Mouse (Mus musculus): ENCODE results near the gene Bicra.

Gene Bicra
- long read RNA-seq, experiment 1, partial matches to known transcripts: 0 of 2 reads
- long read RNA-seq, experiment 1, other reads (novel, unspliced or antisense): 2 of 2 reads
- long read RNA-seq, experiment 2, partial matches to known transcripts: 0 of 5 reads
- long read RNA-seq, experiment 2, other reads (novel, unspliced or antisense): 5 of 5 reads

DNA sequence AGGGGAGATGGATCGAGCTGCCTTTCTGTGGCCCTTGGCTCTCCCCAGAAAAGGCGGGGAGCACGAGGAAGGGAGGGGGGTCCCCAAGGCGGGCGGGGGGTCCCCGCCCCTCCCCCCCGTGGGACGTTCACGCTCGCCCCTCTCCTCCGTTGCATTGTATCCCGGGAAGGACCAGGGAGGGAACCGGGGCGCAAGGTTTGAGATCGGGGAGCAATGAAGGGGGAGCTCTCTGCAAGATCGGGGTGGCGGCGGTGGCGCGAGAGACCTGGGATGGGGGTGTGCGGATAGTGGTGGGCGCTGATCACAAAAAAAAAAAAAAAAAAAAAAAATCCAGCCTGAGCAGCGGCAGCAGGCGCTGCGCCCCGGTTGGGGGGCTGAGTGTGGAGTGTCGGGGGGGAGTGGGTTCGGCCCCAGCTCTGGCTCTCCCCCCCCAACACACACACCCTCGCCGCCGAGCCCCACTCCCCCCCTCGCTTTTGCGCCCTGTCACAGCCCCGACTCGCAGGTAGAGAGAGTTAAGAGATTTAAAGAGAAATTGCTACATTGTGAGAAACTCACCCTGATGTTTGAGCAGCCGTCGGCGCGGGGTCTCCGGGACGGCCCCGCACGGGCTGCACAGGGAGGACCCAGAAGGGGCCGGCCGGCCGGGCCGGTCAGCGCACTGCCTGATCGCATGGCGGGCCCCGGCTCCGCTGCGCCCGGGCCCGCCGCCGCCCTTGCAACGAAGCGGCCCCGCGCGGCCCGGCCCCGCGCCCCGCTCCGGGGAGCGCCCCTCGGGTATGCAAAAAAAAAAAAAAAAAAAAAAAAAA, at the start of gene Bicra:
Bicra (minus strand) TSS at position 584 of the 809 bp plus-strand sequence.
- intact Hi-C loops (cut with DNase I): no loop called here

DNA sequence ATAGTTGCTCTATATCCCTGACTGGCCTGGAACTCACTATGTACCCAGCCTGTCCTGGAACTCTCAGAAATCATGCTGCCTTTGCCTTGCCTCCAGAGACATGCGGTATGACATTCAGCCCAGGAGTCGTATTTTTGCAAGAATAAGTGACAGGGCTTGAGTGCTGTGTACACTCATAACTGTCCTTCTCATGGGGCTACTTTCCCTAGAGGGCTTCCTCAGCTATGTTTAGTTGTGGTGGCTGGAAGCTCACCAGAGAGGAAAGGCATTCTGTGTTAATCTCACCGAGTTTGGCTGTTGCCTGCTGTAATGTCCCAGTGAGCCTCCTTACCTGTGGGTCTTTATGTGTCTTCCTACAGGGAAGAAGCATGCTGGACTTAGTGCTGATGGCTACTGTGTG, 46.9 kb upstream of the Bicra start:
- intact Hi-C loops (cut with DNase I): no loop called here

DNA sequence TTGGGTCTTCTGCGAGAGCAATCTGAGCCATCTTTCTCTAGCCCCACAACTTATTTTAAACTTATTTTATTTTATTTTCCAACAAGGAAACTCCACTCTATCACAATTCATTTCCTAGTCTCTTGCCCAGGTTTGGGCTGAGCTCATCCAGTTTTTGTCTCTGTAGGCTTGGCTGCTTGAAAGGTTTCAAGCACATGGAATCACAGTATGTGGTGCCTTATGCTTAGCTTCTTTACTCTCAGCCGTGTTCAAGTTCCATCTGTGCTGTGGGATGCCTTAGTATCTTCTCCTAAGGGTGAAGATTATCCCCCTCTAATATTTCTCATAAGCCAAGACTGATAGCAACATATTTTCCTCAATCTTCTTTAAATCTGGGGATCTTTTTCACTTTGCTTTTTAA, 39.9 kb upstream of the Bicra start:
- intact Hi-C loops (cut with DNase I): no loop called here

DNA sequence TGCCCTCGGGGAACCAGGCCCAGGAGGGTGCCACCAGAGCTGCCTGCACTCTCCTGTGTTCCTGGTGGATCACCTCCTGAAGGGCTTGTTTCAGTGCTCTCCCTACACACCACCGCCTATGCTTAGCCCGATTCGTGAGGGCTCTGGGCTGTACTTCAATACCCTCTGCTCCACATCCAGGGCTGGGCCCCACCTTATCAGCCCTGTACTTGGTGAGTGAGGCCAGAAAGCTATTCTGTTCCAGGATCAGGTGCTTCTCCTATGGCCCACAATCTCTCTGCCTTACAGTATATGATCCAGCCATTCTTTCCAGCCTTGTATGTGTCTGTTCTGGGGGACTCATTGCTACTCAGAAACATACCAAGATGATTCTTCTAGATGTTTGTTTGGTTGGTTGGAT, 35.6 kb upstream of the Bicra start:
- intact Hi-C loops (cut with DNase I): no loop called here

DNA sequence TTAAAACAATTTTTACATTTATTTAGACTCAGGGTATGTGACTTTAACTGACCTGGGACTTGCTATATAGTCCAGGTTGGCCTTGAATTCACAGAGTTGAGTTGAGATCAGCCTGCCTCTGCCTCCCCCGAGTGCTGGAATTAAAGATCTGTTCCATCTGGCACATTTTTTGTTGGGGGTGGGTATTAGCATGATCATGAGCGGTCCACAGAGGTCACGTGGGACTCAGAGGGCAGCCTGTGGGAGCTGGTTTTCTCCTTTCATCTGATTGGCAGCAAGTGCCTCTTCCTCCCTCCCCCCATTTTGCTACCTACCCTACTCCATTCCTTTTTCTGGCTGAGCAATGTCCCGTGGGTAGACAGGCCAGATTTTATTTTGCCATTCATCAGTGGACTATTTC, 32.9 kb upstream of the Bicra start:
- intact Hi-C loops (cut with DNase I): no loop called here

DNA sequence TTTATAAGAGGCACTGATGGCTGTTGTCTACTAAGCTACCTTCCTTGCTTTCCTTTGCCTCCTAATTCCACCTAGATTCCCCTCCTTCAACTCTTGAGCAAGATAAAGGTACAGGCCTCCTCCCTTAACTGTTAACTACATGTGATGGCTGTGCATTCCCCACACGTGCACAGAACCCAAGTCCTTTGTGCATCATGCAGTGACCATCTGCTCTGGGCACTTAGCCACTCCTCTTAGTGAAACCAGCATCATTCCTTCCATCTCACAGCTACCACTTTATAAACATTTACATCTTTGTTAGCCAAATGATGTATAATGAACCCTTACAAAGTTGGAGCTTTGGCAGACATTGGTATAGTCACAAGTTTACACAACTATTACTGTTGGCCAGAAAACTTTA, 32.2 kb upstream of the Bicra start:
- intact Hi-C loops (cut with DNase I): no loop called here

DNA sequence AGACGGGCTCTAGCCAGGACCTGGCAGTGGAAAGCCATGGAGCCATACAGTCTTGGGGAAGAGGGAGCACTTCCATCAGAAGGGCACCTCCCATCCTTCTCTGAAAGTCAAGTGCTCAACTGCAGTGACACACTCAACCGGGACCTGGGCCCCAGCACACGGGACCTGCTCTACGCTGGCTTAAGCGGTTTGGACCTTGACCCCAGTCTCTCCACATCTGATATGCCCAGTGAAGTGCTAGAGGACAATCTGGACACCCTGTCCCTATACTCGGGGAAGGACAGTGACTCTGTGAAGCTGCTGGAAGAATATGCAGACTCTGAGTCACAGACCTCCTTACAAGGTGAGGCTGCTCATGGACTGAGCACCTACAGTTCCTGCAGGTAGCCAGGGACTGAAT, 24.2 kb upstream of the Bicra start:
- intact Hi-C loops (cut with DNase I): no loop called here

DNA sequence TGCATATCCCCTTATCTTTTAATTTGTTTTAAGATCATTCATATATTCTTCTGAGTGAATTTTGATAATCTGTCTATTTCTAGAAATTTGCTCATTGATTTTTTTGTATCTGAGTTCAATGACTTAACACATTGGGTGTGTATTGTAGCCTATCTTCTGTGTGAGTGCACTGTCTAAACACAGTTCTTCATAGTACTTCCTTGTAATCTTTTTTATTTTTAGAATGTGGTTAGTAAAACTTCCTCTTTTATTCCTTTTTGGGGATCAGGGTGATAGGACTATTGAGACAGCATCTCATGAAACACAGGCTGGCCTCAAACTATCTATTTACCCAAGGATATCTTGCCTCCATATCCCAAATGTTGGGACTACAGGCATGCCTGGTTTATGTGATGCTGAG, 23.1 kb upstream of the Bicra start:
- intact Hi-C loops (cut with DNase I): no loop called here

DNA sequence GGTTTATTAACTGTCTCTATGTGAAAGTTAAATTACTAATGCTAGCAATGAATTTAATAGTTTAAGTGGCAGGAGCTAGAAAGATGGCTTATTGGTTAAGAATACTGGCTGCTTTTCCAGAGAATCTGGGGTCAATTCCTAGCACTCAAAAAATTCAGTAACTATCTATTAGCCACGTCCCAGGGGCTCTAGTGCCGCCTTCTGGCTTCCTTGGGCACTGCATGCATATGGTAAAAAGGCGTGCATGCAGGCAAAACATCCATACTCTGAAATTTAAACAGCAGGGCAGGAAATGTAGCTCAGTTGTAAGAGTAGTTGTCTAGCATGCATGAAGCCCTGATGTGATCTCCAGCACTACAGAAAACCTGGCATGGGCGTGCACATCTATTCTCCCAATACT, 15.8 kb upstream of the Bicra start:
- intact Hi-C loops (cut with DNase I): no loop called here

DNA sequence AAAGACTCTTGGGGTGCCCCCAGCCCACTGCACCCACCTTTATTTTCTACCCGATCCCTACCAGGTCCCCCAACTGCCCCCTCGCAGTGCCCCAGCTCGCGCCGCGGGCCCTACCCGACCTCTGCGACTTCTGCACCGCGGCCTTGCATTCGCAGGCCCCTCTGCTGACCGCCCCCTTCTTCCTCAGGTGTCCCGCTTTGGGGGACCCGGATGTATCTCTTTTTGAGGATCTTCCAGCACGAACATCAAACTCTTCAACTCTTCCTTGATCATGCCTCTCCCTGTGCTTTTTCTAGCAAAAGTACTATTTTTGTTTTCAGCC, 14.3 kb upstream of the Bicra start:
- intact Hi-C loops (cut with DNase I): no loop called here

DNA sequence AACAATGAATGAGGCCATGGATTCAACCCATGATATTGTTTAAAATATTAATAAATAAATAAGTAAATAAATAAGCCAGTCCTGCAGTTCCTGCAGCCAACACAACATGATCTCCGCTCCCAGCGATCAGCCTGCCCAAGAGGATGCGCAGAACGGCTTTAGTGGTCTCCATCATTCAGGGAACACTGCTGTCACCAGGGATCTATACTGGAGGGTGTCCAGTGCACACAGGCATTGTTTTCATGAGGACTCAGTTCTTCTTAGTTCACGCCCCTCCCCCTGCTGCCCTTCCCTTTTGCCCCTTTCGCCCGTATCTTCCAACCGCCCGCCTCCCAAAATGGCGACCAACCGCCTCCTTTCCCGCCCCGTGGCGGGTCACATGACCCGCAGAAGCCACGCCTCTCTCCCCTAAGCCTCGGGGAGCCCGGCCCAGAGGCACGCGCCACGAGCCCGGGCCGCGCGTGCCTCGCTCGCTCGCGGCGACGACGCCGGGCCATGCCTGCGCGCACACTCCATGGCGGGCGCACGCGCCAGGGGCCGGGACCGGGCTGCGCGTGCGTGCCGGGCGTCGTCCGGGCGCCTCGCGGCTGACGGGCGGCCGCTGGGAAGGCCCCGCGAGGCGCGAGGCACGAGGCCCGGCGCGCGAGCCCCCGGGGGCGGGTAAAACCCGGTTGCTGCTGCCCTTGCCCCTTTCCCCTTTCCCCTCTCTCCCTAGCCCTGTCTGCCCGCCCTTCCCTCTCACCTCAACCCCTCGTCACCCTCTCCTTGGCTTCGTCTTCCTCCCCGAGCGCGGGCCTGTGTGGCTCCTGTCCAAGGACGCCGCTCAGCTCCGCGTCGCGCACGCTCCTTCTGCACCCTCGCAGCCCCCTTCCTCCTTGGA, 13.7 kb upstream of the Bicra start, which contains the start of gene Zfp541:
Zfp541 (plus strand) TSS at position 596 of the 880 bp plus-strand sequence.
- intact Hi-C loops (cut with DNase I): no loop called here

DNA sequence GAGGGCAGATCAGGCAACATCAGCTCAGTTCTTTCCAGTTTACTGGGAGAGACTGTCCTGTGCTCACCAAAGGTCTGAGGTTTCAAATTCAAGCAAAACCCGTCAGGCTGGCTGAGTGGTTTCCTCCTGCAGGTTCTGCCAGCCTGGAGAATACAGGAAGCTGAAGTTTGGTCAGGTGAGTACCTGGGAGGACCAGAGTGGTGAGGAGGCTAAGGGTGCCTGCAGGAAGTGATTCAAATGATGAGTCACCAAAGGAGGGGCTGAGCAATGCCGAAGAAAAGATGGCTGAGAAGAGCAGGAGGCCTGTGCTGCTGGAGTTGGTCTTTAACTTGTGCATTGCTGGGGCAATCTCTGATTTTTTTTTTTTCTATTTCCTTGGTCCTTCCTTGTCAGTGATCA, 9.4 kb upstream of the Bicra start:
- intact Hi-C loops (cut with DNase I): loop anchor here (5.0 kb wide), 1 partner anchor 95 kb away; no protein-coding TSS in a partner anchor

DNA sequence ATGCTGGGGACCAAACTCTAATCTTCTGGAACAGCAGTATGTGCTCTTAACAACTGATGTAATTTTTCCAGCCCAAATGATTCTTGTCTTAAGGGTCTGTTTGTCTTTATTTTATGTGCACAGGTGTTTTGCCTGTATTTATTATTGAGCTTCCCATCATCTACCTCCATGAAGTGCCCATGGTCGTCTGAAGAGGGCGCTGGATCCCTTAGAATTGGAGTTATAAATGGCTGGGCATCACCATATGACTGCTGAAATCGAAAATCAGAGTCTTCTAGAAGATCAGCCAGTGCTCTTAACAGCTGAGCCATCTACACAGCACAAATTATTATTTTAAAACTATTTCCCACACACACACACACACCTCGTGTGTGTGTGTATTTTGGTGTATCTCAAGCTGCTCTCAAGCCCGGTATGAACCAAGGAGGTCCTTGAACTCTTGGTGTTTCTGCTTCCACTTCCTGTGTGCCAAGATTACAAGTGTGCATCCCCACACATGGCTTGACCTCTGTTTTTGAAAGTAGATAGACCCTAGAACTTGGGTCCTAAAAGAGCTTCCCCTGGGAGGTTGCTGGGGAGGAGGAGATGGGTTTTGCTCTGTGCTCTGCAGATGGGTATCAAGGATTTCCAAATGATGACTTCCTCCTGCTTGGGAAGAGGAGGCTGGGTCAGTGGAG, 8.9 kb upstream of the Bicra start:
- intact Hi-C loops (cut with DNase I): loop anchor here (5.0 kb wide), 1 partner anchor 96 kb away; no protein-coding TSS in a partner anchor

DNA sequence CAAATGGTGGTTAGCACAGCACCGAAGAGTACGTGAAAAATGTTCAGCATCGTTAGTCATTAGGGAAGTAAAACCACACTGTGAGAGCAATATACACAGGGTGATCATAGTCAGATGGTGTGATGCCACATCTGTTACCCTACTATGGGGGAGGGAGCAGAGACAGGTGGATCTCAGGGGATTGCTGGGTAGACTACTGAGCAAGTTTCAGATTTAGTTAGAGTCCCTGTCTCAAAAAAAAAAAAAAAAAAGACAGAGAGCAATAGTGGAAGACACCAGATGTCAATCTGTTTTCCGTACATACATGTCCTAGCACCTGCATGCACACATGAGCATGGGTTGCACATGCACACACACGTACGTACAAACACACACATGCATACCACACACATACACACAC, 7.9 kb upstream of the Bicra start:
- intact Hi-C loops (cut with DNase I): loop anchor here (5.0 kb wide), 1 partner anchor 97 kb away; no protein-coding TSS in a partner anchor

DNA sequence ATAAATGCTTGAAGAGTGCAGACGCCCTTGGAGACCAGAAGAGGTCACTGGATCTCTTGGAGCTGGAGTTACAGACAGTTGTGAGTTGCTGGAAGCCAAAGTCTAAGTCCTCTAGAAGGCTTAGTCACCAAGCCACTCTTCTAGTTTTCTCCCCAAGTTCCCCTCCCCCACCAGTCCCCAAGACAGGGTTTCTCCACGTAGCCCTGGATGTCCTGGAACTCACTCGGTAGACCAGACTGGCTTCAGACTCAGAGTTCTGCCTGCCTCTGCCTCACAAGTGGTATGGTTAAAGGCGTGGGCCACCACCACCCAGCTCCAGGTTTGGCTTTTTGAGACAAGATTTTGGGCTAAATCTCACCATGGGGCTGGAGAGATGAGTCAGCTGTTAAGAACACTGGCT, 7.2 kb upstream of the Bicra start:
- intact Hi-C loops (cut with DNase I): loop anchor here (5.0 kb wide), 1 partner anchor 97 kb away; no protein-coding TSS in a partner anchor

DNA sequence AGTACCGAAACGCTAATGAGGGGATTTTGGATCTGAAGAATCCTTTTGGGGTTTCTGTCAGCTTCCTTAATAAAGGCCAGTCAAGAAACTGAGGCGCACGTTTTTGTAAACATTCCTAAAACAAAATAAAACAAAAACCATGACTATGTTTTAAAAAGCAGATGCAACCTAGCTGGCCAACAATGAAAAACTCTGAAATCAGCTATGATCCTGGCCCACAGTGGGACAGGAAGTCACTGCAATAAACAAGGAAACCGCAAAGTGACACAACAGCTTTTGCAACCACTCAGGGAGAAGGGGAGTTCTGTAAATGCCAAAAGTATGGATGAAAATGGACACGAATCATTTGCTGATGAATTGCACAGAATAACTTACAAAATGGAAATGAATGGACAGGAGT, 5.4 kb upstream of the Bicra start:
- intact Hi-C loops (cut with DNase I): no loop called here

DNA sequence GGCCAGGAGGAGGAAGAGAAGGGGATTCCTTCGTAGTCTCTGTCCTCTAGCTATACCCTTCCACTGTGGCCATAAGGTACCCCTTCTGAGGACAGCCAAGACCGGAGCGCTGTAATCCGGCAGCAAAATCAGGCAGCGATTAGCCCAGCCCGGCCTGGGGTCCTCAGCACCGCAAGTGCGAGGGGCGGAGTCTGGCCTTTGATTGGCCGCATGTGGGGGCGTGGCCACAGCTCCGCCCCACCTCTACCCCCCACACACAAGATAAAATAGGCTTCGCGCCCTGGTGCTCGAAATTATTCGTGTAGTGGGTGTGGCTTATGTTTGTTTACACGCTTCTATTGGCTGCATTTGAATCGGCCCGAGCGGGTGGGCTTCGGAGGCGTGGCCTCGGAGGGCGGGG, 5.0 kb upstream of the Bicra start:
- intact Hi-C loops (cut with DNase I): no loop called here

DNA sequence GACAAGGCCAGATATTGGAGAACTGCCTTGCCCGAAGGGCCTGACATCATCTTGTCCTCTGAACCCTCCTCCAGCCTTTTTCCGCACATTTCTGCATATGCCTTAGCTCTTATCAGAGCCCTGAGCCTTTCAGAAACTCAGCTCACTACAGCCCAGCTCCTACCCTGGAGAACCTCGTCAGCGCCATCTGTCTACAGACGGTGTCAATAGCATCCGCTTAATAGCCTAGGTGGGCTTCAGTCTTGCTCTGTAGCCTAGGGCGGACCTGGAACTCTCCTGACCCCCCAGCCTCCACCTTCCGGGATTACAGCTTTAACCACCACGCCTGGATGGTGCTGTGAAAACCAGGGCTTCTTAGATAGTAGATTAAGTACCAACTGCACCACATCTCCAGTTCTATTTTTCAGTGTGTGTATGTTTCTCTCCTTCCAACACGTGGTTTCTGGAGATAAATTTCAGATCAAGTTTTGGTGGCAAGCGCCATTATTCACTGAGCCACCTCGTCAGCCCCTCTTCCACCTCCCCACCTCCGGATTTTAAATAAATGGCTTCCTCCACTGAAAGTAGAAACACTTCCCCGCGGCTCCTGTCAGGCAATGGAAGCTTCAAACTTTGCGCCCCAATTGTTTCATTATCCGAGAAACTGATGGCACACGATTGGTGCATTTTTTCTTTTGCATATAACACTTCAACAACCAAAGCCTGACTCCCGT, 4.3 kb upstream of the Bicra start:
- intact Hi-C loops (cut with DNase I): loop anchor here (2.0 kb wide), 1 partner anchor 69 kb away; no protein-coding TSS in a partner anchor

DNA sequence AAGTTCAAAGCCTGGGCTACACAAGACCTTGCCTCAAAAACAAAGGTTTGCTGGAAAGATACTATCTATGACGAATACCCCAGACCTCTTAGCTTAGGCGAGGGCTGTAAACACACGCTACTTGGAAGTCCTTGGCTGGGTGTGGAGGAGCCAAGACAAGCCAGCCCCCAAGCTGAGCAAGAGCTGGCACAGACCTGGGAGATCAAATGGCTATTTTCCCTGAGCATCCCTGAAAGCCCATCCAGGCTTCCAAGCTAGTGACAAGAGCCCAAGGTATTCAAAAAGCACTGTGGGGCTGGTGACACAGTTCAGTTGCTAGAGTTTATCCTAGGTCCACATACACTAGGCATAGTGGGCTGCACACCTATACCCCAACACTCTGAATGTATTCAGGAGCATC, 2.9 kb upstream of the Bicra start:
- intact Hi-C loops (cut with DNase I): loop anchor here (2.0 kb wide), 1 partner anchor 68 kb away; no protein-coding TSS in a partner anchor

DNA sequence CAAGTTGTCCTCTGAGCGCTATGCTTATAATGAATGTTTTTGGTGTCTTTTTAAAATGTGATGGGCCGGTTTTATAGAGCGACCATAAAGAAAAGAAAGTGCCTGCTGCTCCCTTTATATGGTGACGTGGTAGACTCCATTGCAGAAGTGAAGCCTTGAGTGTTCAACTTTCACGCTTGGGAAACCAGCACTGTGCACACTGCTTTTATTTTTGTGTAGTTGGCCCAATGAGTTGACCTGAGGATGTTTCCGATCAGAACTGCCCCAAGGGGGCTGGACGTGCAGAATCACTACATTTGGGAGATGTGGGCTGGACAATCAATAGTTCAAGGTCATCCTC, 1.8 kb upstream of the Bicra start:
- intact Hi-C loops (cut with DNase I): no loop called here

Data from adrenal gland (tissue).